In the genomic region with DNA sequence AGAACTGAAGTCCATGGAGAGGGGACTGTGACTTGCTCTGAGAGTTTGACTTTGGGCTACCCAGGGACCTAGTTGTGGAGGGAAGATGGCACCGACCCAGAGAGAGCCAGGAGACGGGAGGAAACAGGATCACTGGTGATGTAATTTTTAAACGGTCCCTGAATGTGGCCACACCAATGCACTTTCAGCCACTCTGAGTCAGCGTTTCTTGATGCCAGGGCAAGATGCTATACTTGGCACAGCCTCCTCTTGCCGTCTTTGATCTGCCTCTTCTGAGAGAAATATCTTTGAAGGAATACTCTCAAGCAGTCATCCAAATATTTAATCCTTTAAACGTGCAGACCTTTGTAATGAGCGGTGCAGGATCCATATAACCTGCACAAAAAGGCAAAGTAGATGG, we compare ENCODE assay signal across 10 mouse cellular contexts.
A peak's percentile ranks its signal among the peaks of the same experiment; 100 is the strongest.
DNase-seq lines count a peak whose midpoint lies in the region.
"Had no signal": no experiment of that assay in that cellular context is flagged by ENCODE, and none has a peak within 500 bp of the region (broad histone marks: within the 10 kb centered on the region; RNA-seq: fewer than 3 reads in every experiment).

No protein-coding gene starts in this region.

- intact Hi-C loops in gastrocnemius, postnatal 14 days (cut with DNase I; ENCODE audit: low total_unique reads): no loop called here
- intact Hi-C loops in gastrocnemius, postnatal 36 days (cut with DNase I): no loop called here

- DNase-seq in adrenal gland, adult 2 months: peak; percentile 75
- DNase-seq in adrenal gland, postnatal 4 days (ENCODE audit: low spot score in 2 of 2): no peak
- peak; percentile 30 for DNase-seq in gastrocnemius, postnatal 14 days
- DNase-seq in gastrocnemius, postnatal 36 days: no peak
- peak; percentile 53 for DNase-seq in MN1 (ENCODE audit: low spot score)
- peak; percentile 62 to 65 for DNase-seq in cerebellum, postnatal 10 days
- no peak for DNase-seq in layer of hippocampus, postnatal 36 days
- no peak for DNase-seq in lung, postnatal 14 days
- DNase-seq: lung, adult 18-20 months; thymus, adult 18-20 months had no signal

Comparison
In these comparisons a context has a peak if more than half of its experiments do, and no peak if none do; other contexts are left out.
1. DNase-seq: peak in adrenal gland, adult 2 months (single experiment), gastrocnemius, postnatal 14 days (single experiment), MN1 (single experiment) and cerebellum, postnatal 10 days (2 of 2); none in adrenal gland, postnatal 4 days (0 of 2), gastrocnemius, postnatal 36 days (0 of 2), layer of hippocampus, postnatal 36 days (0 of 2) and lung, postnatal 14 days (single experiment).